Mouse (Mus musculus): ENCODE measurements around the gene Olfr740. TPM values are rescaled to one million over a fixed set of nuclear protein-coding genes. Genes with fewer than 3 reads are reported as not detected.

Olfr740 gene
- not detected in 2 replicates for polyA plus RNA-seq (2016; fragmentation: Nextera tagmentation; extraction: Ambion mirVana)

- WGBS, result 89% methylated on average over 3 of the region's 3 CpGs
- no peak within 1 kb of the TSS for H3K4me3 ChIP-seq
- H3K9me3 ChIP-seq, result no peaks in the 10 kb centered on the region
- H3K36me3 ChIP-seq (replicated peaks), result no peaks in the 10 kb centered on the region
- no peaks in the 10 kb centered on the region for H3K27me3 ChIP-seq (ENCODE audit: poor library complexity, severe bottlenecking)
- H3K4me1 ChIP-seq, result no peaks in the 10 kb centered on the region
- no peak within 1 kb of the TSS for H3K27ac ChIP-seq
- DNase-seq (ENCODE audit: extremely low spot score, low spot score), result no peak
These were observed at the start of gene Olfr740 for GRCm38 (mm10) chr14:50445245-50445644. TSS of gene Olfr740 (plus strand) at chr14:50445545.

- Histone ChIP-seq H3K36me3 (replicated peaks) (no peaks in the 10 kb centered on the region), H3K27me3 (ENCODE audit: poor library complexity, severe bottlenecking) (no peaks in the 10 kb centered on the region), H3K4me3 (no peak within 1 kb of the TSS), H3K27ac (no peak within 1 kb of the TSS), H3K9me3 (no peaks in the 10 kb centered on the region), H3K4me1 (no peaks in the 10 kb centered on the region)
- DNase-seq (ENCODE audit: extremely low spot score, low spot score), result no peak
- 94% methylated on average over 1 of the region's 1 CpGs for WGBS
These were observed 38.1 kb upstream of the Olfr740 start, which contains the start of gene Olfr738 for GRCm38 (mm10) chr14:50407268-50407667. TSS of gene Olfr738 (plus strand) at chr14:50407568.

- Histone ChIP-seq H3K4me1 (no peaks in the 10 kb centered on the region), H3K4me3 (no peak within 1 kb of the TSS)
- 85% methylated on average over 2 of the region's 2 CpGs for WGBS
These were observed 27.0 kb upstream of the Olfr740 start, which contains the start of gene Olfr739 for GRCm38 (mm10) chr14:50418326-50418725. TSS of gene Olfr739 (plus strand) at chr14:50418626.

GRCm38 (mm10) chr14:50472438-50472837, 27.1 kb downstream of the Olfr740 start, which contains the start of gene Olfr741:
TSS of gene Olfr741 (plus strand) at chr14:50472738.
- Histone ChIP-seq H3K27ac (no peak within 1 kb of the TSS), H3K9me3 (no peaks in the 10 kb centered on the region), H3K36me3 (replicated peaks) (no peaks in the 10 kb centered on the region), H3K4me1 (no peaks in the 10 kb centered on the region), H3K4me3 (no peak within 1 kb of the TSS), H3K27me3 (ENCODE audit: poor library complexity, severe bottlenecking) (no peaks in the 10 kb centered on the region)
- no peak for DNase-seq (ENCODE audit: extremely low spot score, low spot score)
- 75% methylated on average over 2 of the region's 2 CpGs for WGBS

More at GRCm38 (mm10) chr14:50418326-50418725, 27.0 kb upstream of the Olfr740 start, which contains the start of gene Olfr739:
- no peak within 1 kb of the TSS for H3K27ac ChIP-seq
- H3K9me3 ChIP-seq, result no peaks in the 10 kb centered on the region
- no peak for DNase-seq (ENCODE audit: extremely low spot score, low spot score)
- H3K27me3 ChIP-seq (ENCODE audit: poor library complexity, severe bottlenecking), result no peaks in the 10 kb centered on the region
- no peaks in the 10 kb centered on the region for H3K36me3 ChIP-seq (replicated peaks)

GRCm38 (mm10) chr14:50478406-50478805, 33.1 kb downstream of the Olfr740 start:
- Histone ChIP-seq H3K9me3 (peaks cover 4% of the 10 kb centered on the region; the same call in 1 of the 2 replicates), H3K4me1 (no peaks in the 10 kb centered on the region), H3K27me3 (ENCODE audit: poor library complexity, severe bottlenecking) (no peaks in the 10 kb centered on the region), H3K36me3 (replicated peaks) (no peaks in the 10 kb centered on the region), H3K4me3 (no peak overlapping the region), H3K27ac (no peak overlapping the region)
- 87% methylated on average over 2 of the region's 2 CpGs for WGBS
- DNase-seq (ENCODE audit: extremely low spot score, low spot score), result no peak

- 76% methylated on average over 2 of the region's 2 CpGs for WGBS
- Histone ChIP-seq H3K27ac (no peak within 1 kb of the TSS), H3K36me3 (replicated peaks) (no peaks in the 10 kb centered on the region)
These were observed 58.0 kb downstream of the Olfr740 start, which contains the start of gene Olfr742 for GRCm38 (mm10) chr14:50503300-50503699. TSS of gene Olfr742 (plus strand) at chr14:50503600.

More at GRCm38 (mm10) chr14:50503300-50503699, 58.0 kb downstream of the Olfr740 start, which contains the start of gene Olfr742:
- H3K27me3 ChIP-seq (ENCODE audit: poor library complexity, severe bottlenecking), result no peaks in the 10 kb centered on the region
- no peak within 1 kb of the TSS for H3K4me3 ChIP-seq
- no peaks in the 10 kb centered on the region; the same call in 1 of the 2 replicates for H3K9me3 ChIP-seq
- no peaks in the 10 kb centered on the region for H3K4me1 ChIP-seq
- no peak for DNase-seq (ENCODE audit: extremely low spot score, low spot score)

Other genes with a start within 250 kb of the Olfr740 start
- gene Olfr731, start 203.7 kb upstream of the Olfr740 start, polyA plus RNA-seq (2016; fragmentation: Nextera tagmentation; extraction: Ambion mirVana), result not detected in 2 replicates
- not detected in 2 replicates for gene Olfr732, start 161.3 kb upstream of the Olfr740 start, polyA plus RNA-seq (2016; fragmentation: Nextera tagmentation; extraction: Ambion mirVana)
- not detected in 2 replicates for gene Olfr733, start 144.0 kb upstream of the Olfr740 start, polyA plus RNA-seq (2016; fragmentation: Nextera tagmentation; extraction: Ambion mirVana)
- not detected in 2 replicates for gene Olfr734, start 118.8 kb upstream of the Olfr740 start, polyA plus RNA-seq (2016; fragmentation: Nextera tagmentation; extraction: Ambion mirVana)
- gene Olfr735, start 96.7 kb upstream of the Olfr740 start, polyA plus RNA-seq (2016; fragmentation: Nextera tagmentation; extraction: Ambion mirVana), result not detected in 2 replicates
- gene Tlr11, start 87.6 kb upstream of the Olfr740 start, polyA plus RNA-seq (2016; fragmentation: Nextera tagmentation; extraction: Ambion mirVana), result not detected in 2 replicates
- not detected in 2 replicates for gene Olfr736, start 64.4 kb upstream of the Olfr740 start, polyA plus RNA-seq (2016; fragmentation: Nextera tagmentation; extraction: Ambion mirVana)
- gene Olfr738, start 38.0 kb upstream of the Olfr740 start, polyA plus RNA-seq (2016; fragmentation: Nextera tagmentation; extraction: Ambion mirVana), result not detected in 2 replicates
- gene Olfr739, start 26.9 kb upstream of the Olfr740 start, polyA plus RNA-seq (2016; fragmentation: Nextera tagmentation; extraction: Ambion mirVana), result not detected in 2 replicates
- not detected in 2 replicates for gene Olfr741, start 27.2 kb downstream of the Olfr740 start, polyA plus RNA-seq (2016; fragmentation: Nextera tagmentation; extraction: Ambion mirVana)
- gene Olfr742, start 58.1 kb downstream of the Olfr740 start, polyA plus RNA-seq (2016; fragmentation: Nextera tagmentation; extraction: Ambion mirVana), result not detected in 2 replicates
- gene Olfr743, start 76.3 kb downstream of the Olfr740 start, polyA plus RNA-seq (2016; fragmentation: Nextera tagmentation; extraction: Ambion mirVana), result not detected in 2 replicates
- gene Olfr744, start 169.3 kb downstream of the Olfr740 start, polyA plus RNA-seq (2016; fragmentation: Nextera tagmentation; extraction: Ambion mirVana), result not detected in 2 replicates
- gene Olfr745, start 193.8 kb downstream of the Olfr740 start, polyA plus RNA-seq (2016; fragmentation: Nextera tagmentation; extraction: Ambion mirVana), result not detected in 2 replicates
- not detected in 2 replicates for gene Olfr746, start 201.5 kb downstream of the Olfr740 start, polyA plus RNA-seq (2016; fragmentation: Nextera tagmentation; extraction: Ambion mirVana)
- not detected in 2 replicates for gene Olfr747, start 247.7 kb downstream of the Olfr740 start, polyA plus RNA-seq (2016; fragmentation: Nextera tagmentation; extraction: Ambion mirVana)

Measured in forebrain, embryonic 10.5 days (tissue).